11 mouse cellular contexts compared by ENCODE assay signal in genomic region chr3:89135958-89136357, GRCm38 (mm10). TPM values are rescaled to one million over a fixed set of nuclear protein-coding genes. Genes with fewer than 3 reads are reported as not detected.
DNase-seq lines count a peak whose midpoint lies in the region; ATAC-seq and TF ChIP-seq lines count a peak whose summit lies in the region.
"Had no signal": no experiment of that assay in that cellular context is flagged by ENCODE, and none has a peak within 500 bp of the region (broad histone marks: within the 10 kb centered on the region; RNA-seq: fewer than 3 reads in every experiment).

Pklr (plus strand) TSS chr3:89136142.

- TF ChIP-seq CTCF in kidney, adult 2 months (conservative IDR thresholded peaks at IDR 0.05; ENCODE audit: insufficient read depth, insufficient read length, low read depth, low read length), result no peak
- TF ChIP-seq CTCF in bone marrow, adult 2 months (IDR thresholded peaks at IDR 0.05; ENCODE audit: control insufficient read depth, insufficient read depth, low read length), result no peak
- no peak for TF ChIP-seq CTCF in small intestine, adult 2 months (IDR thresholded peaks at IDR 0.05; ENCODE audit: extremely low read depth, insufficient read length, insufficient replicate concordance, low read depth, low read length)

- H3K4me1 ChIP-seq in kidney, adult 2 months (ENCODE audit: control insufficient read depth, insufficient read depth, low read length), result peaks cover 3% of the 10 kb centered on the region; the same call in 1 of the 2 replicates
- H3K4me1 ChIP-seq in bone marrow, adult 2 months (ENCODE audit: control insufficient read depth, insufficient read depth, low read length), result no peaks in the 10 kb centered on the region
- peaks cover 16% of the 10 kb centered on the region; the same call in 1 of the 2 replicates for H3K4me1 ChIP-seq in intestine, embryonic 15.5 days (replicated peaks)
- peaks cover 32% of the 10 kb centered on the region for H3K4me1 ChIP-seq in small intestine, adult 2 months (ENCODE audit: control insufficient read depth, insufficient read depth, insufficient read length, low read length)

- no peak for DNase-seq in kidney, adult 2 months
- DNase-seq in kidney, adult 8-10 months, result no peak
- DNase-seq in layer of hippocampus, adult 11-12 months (ENCODE audit: low spot score), result no peak
- DNase-seq in ovary, postnatal 36 days (ENCODE audit: low spot score), result no peak
- DNase-seq: lung, adult 2 months; right cerebral cortex, adult 18-20 months had no signal

- H3K4me3 ChIP-seq in kidney, adult 2 months (ENCODE audit: insufficient read depth, low read depth, low read length), result peak within 1 kb of the TSS; percentile 36
- H3K4me3 ChIP-seq in bone marrow, adult 2 months (replicated peaks; ENCODE audit: control insufficient read depth, low read depth, low read length), result peak within 1 kb of the TSS; percentile 52
- peak within 1 kb of the TSS; percentile 24 for H3K4me3 ChIP-seq in intestine, embryonic 15.5 days (replicated peaks)
- H3K4me3 ChIP-seq in small intestine, adult 2 months (ENCODE audit: low read depth, low read length), result peak within 1 kb of the TSS; percentile 75
- H3K4me3 ChIP-seq: heart, embryonic 15.5 days had no signal

- H3K9me3 ChIP-seq in intestine, embryonic 15.5 days, result no peaks in the 10 kb centered on the region
- H3K9me3 ChIP-seq: heart, embryonic 15.5 days had no signal

- peak within 1 kb of the TSS; percentile 53 for H3K4me2 ChIP-seq in intestine, embryonic 15.5 days (replicated peaks)
- H3K4me2 ChIP-seq: heart, embryonic 15.5 days had no signal

- peak within 1 kb of the TSS; percentile 29 for H3K9ac ChIP-seq in intestine, embryonic 15.5 days
- H3K9ac ChIP-seq: heart, embryonic 15.5 days had no signal

- H3K27ac ChIP-seq in kidney, adult 2 months (ENCODE audit: insufficient read depth, low read depth, low read length), result peak within 1 kb of the TSS; percentile 78
- peak within 1 kb of the TSS; percentile 32; the same call in 1 of the 2 replicates for H3K27ac ChIP-seq in bone marrow, adult 2 months (ENCODE audit: control insufficient read depth, insufficient read depth, low read depth, low read length, poor library complexity)
- peak within 1 kb of the TSS; percentile 78 for H3K27ac ChIP-seq in intestine, embryonic 15.5 days
- peak within 1 kb of the TSS; percentile 91 for H3K27ac ChIP-seq in small intestine, adult 2 months (ENCODE audit: insufficient read depth, low read depth, low read length)
- H3K27ac ChIP-seq: heart, embryonic 15.5 days had no signal

- no peaks in the 10 kb centered on the region for H3K27me3 ChIP-seq in kidney, adult 2 months (replicated peaks; ENCODE audit: control insufficient read depth, insufficient read depth, low read length)
- no peaks in the 10 kb centered on the region for H3K27me3 ChIP-seq in intestine, embryonic 15.5 days (replicated peaks)
- H3K27me3 ChIP-seq in small intestine, adult 2 months (ENCODE audit: control insufficient read depth, insufficient read depth, low read length), result no peaks in the 10 kb centered on the region

- ATAC-seq in intestine, embryonic 15.5 days, result no peak; the same call in 1 of the 2 replicates

- 53% methylated on average over 3 of the region's 3 CpGs for WGBS in kidney, adult 2 months
- 46% methylated on average over 3 of the region's 3 CpGs for WGBS in bone marrow, adult 2 months
- WGBS in intestine, embryonic 15.5 days, result 46% methylated on average over 3 of the region's 3 CpGs
- 34% methylated on average over 3 of the region's 3 CpGs for WGBS in small intestine, adult 2 months

- no peaks in the 10 kb centered on the region for H3K36me3 ChIP-seq in kidney, adult 2 months (ENCODE audit: control insufficient read depth, insufficient read depth, low read length)
- no peaks in the 10 kb centered on the region for H3K36me3 ChIP-seq in intestine, embryonic 15.5 days
- H3K36me3 ChIP-seq in small intestine, adult 2 months (ENCODE audit: control insufficient read depth, insufficient read depth, low read length), result peaks cover 5% of the 10 kb centered on the region
- H3K36me3 ChIP-seq: heart, embryonic 15.5 days had no signal

- TF ChIP-seq POLR2A in kidney, adult 2 months (IDR thresholded peaks at IDR 0.05; ENCODE audit: low read depth, low read length), result no peak
- TF ChIP-seq POLR2A in bone marrow, adult 2 months (IDR thresholded peaks at IDR 0.05; ENCODE audit: borderline replicate concordance, control insufficient read depth, low read depth, low read length), result no peak
- TF ChIP-seq POLR2A in small intestine, adult 2 months (IDR thresholded peaks at IDR 0.05; ENCODE audit: low read depth, low read length), result no peak

RNA-seq across cellular contexts. Expression of gene Pklr, which starts in this region (rescaled TPM):
- 79.3 and 96.0 TPM in 2 replicates for polyA plus RNA-seq in kidney, adult 2 months (2012; rRNA removed)
- 14.3 and 16.0 TPM in 2 replicates for polyA plus RNA-seq in bone marrow, adult 2 months (2011; ENCODE audit: insufficient read depth, insufficient read length, low replicate concordance, missing spikeins)
- 58.8 and 74.1 TPM in 2 replicates for polyA plus RNA-seq in intestine, embryonic 15.5 days (2015; fragmentation: Nextera tagmentation; extraction: Ambion mirVana)
- 264 and 580 TPM in 2 replicates for polyA plus RNA-seq in small intestine, adult 2 months (2012; rRNA removed)
- polyA plus RNA-seq: frontal cortex, adult 2 months had no signal

Comparison
In these comparisons a context has a peak if more than half of its experiments do, and no peak if none do; other contexts are left out.
1. H3K27ac ChIP-seq: peak in every context shown above with its lines; median percentile 91 in small intestine, adult 2 months; 78 in kidney, adult 2 months; 78 in intestine, embryonic 15.5 days; 32 in bone marrow, adult 2 months.
2. H3K4me3 ChIP-seq: peak in every context shown above with its lines; median percentile 75 in small intestine, adult 2 months; 52 in bone marrow, adult 2 months; 36 in kidney, adult 2 months; 24 in intestine, embryonic 15.5 days.